Mouse (Mus musculus): ENCODE measurements around the gene Satb1. TPM values are rescaled to one million over a fixed set of nuclear protein-coding genes. Genes with fewer than 3 reads are reported as not detected.

The Satb1 gene
- polyA plus RNA-seq, 1 experiment from 2014 or later: 20.3 TPM

GRCm38 (mm10) chr17:51813784-51814120 lies 19.3 kb downstream of the Satb1 start:
- H3K27ac ChIP-seq: 0 out of 2 replicates have a peak overlapping the region, but pooled peaks have one; percentile 77
- ATAC-seq (ENCODE audit: insufficient number of reproducible peaks, insufficient read depth, low FRiP score, low TSS enrichment): no peak
- no peaks in the 10 kb centered on the region for H3K36me3 ChIP-seq
- 0 out of 2 replicates have a peak, but pooled peaks cover 6% of the 10 kb centered on the region for H3K4me1 ChIP-seq
- 0 out of 2 replicates have a peak, but pooled peaks cover 2% of the 10 kb centered on the region for H3K27me3 ChIP-seq
- H3K9me3 ChIP-seq: no peaks in the 10 kb centered on the region
- peak overlapping the region; percentile 79 for H3K4me3 ChIP-seq
- peak overlapping the region; percentile 78 for H3K9ac ChIP-seq
- peak overlapping the region; percentile 78 for H3K4me2 ChIP-seq (replicated peaks)
- 2% methylated on average over 6 of the region's 6 CpGs for WGBS

- 1% methylated on average over 93 of the region's 115 CpGs for WGBS
- peak; percentile 75 for ATAC-seq (ENCODE audit: insufficient number of reproducible peaks, insufficient read depth, low FRiP score, low TSS enrichment)
- peak overlapping the region; percentile 78 for H3K4me2 ChIP-seq (replicated peaks)
- peak overlapping the region; percentile 79 for H3K4me3 ChIP-seq
- peak overlapping the region; percentile 78 for H3K9ac ChIP-seq
- H3K27ac ChIP-seq: peak overlapping the region; percentile 77
- H3K9me3 ChIP-seq: no peaks in the 10 kb centered on the region
- no peaks in the 10 kb centered on the region for H3K36me3 ChIP-seq
- 0 out of 2 replicates have a peak, but pooled peaks cover 2% of the 10 kb centered on the region for H3K27me3 ChIP-seq
- H3K4me1 ChIP-seq: 0 out of 2 replicates have a peak, but pooled peaks cover 6% of the 10 kb centered on the region
Measured at GRCm38 (mm10) chr17:51812942-51813783, 19.9 kb downstream of the Satb1 start.

- Histone ChIP-seq H3K9me3 (no peaks in the 10 kb centered on the region), H3K27me3 (0 out of 2 replicates have a peak, but pooled peaks cover 2% of the 10 kb centered on the region), H3K4me1 (0 out of 2 replicates have a peak, but pooled peaks cover 6% of the 10 kb centered on the region), H3K9ac (peak overlapping the region; percentile 78), H3K4me2 (replicated peaks) (peak overlapping the region; percentile 78), H3K27ac (peak overlapping the region; percentile 77), H3K4me3 (peak overlapping the region; percentile 79), H3K36me3 (no peaks in the 10 kb centered on the region)
- ATAC-seq (ENCODE audit: insufficient number of reproducible peaks, insufficient read depth, low FRiP score, low TSS enrichment): peak; percentile 61
- WGBS: under 1% methylated on average over 43 of the region's 48 CpGs
Measured at GRCm38 (mm10) chr17:51812261-51812941, 20.7 kb downstream of the Satb1 start.

- Histone ChIP-seq H3K4me2 (replicated peaks) (peak overlapping the region; percentile 78), H3K27ac (peak overlapping the region; percentile 77; the same call in 1 of the 2 replicates), H3K9me3 (no peaks in the 10 kb centered on the region), H3K4me1 (0 out of 2 replicates have a peak, but pooled peaks cover 6% of the 10 kb centered on the region), H3K9ac (peak overlapping the region; percentile 78), H3K36me3 (no peaks in the 10 kb centered on the region), H3K27me3 (0 out of 2 replicates have a peak, but pooled peaks cover 2% of the 10 kb centered on the region), H3K4me3 (peak overlapping the region; percentile 79)
- ATAC-seq (ENCODE audit: insufficient number of reproducible peaks, insufficient read depth, low FRiP score, low TSS enrichment): no peak
- 0% methylated on average over 11 of the region's 11 CpGs for WGBS
Measured at GRCm38 (mm10) chr17:51811911-51812260, 21.2 kb downstream of the Satb1 start.

GRCm38 (mm10) chr17:51811086-51811868 lies 21.8 kb downstream of the Satb1 start:
- Histone ChIP-seq H3K4me3 (peak overlapping the region; percentile 79), H3K36me3 (no peaks in the 10 kb centered on the region), H3K4me1 (0 out of 2 replicates have a peak, but pooled peaks cover 6% of the 10 kb centered on the region), H3K27me3 (0 out of 2 replicates have a peak, but pooled peaks cover 2% of the 10 kb centered on the region), H3K9me3 (no peaks in the 10 kb centered on the region), H3K4me2 (replicated peaks) (peak overlapping the region; percentile 78), H3K27ac (no peak overlapping the region), H3K9ac (no peak overlapping the region)
- no peak for ATAC-seq (ENCODE audit: insufficient number of reproducible peaks, insufficient read depth, low FRiP score, low TSS enrichment)
- 5% methylated on average over 8 of the region's 8 CpGs for whole genome bisulfite sequencing

- H3K4me1 ChIP-seq: 0 out of 2 replicates have a peak, but pooled peaks cover 6% of the 10 kb centered on the region
- no peak overlapping the region for H3K9ac ChIP-seq
- H3K36me3 ChIP-seq: 0 out of 2 replicates have a peak, but pooled peaks cover 3% of the 10 kb centered on the region
- no peak overlapping the region for H3K4me3 ChIP-seq
- no peak for ATAC-seq (ENCODE audit: insufficient number of reproducible peaks, insufficient read depth, low FRiP score, low TSS enrichment)
- H3K4me2 ChIP-seq (replicated peaks): no peak overlapping the region
- 59% methylated on average over 5 of the region's 5 CpGs for WGBS
- H3K27ac ChIP-seq: no peak overlapping the region
- no peaks in the 10 kb centered on the region for H3K9me3 ChIP-seq
- no peaks in the 10 kb centered on the region for H3K27me3 ChIP-seq
Measured at GRCm38 (mm10) chr17:51807429-51807828, 25.7 kb downstream of the Satb1 start.

GRCm38 (mm10) chr17:51806124-51806960 lies 26.7 kb downstream of the Satb1 start:
- no peak for ATAC-seq (ENCODE audit: insufficient number of reproducible peaks, insufficient read depth, low FRiP score, low TSS enrichment)
- 80% methylated on average over 12 of the region's 12 CpGs for WGBS

GRCm38 (mm10) chr17:51800208-51800607 lies 32.9 kb downstream of the Satb1 start:
- no peaks in the 10 kb centered on the region for H3K9me3 ChIP-seq
- 0 out of 2 replicates have a peak, but pooled peaks cover 3% of the 10 kb centered on the region for H3K36me3 ChIP-seq
- no peaks in the 10 kb centered on the region for H3K4me1 ChIP-seq
- H3K27ac ChIP-seq: no peak overlapping the region
- H3K9ac ChIP-seq: no peak overlapping the region
- H3K4me3 ChIP-seq: no peak overlapping the region
- no peaks in the 10 kb centered on the region for H3K27me3 ChIP-seq
- H3K4me2 ChIP-seq (replicated peaks): no peak overlapping the region
- 83% methylated on average over 6 of the region's 6 CpGs for WGBS
- ATAC-seq (ENCODE audit: insufficient number of reproducible peaks, insufficient read depth, low FRiP score, low TSS enrichment): no peak

More at GRCm38 (mm10) chr17:51806124-51806960, 26.7 kb downstream of the Satb1 start:
- H3K9me3 ChIP-seq: no peaks in the 10 kb centered on the region
- no peaks in the 10 kb centered on the region for H3K27me3 ChIP-seq
- 0 out of 2 replicates have a peak, but pooled peaks cover 3% of the 10 kb centered on the region for H3K36me3 ChIP-seq
- 0 out of 2 replicates have a peak, but pooled peaks cover 4% of the 10 kb centered on the region for H3K4me1 ChIP-seq
- no peak overlapping the region for H3K4me3 ChIP-seq
- no peak overlapping the region for H3K27ac ChIP-seq
- no peak overlapping the region for H3K9ac ChIP-seq
- H3K4me2 ChIP-seq (replicated peaks): no peak overlapping the region

GRCm38 (mm10) chr17:51796459-51796858 lies 36.6 kb downstream of the Satb1 start:
- Histone ChIP-seq H3K4me1 (0 out of 2 replicates have a peak, but pooled peaks cover 2% of the 10 kb centered on the region), H3K4me2 (replicated peaks) (no peak overlapping the region), H3K9ac (no peak overlapping the region), H3K9me3 (no peaks in the 10 kb centered on the region), H3K36me3 (no peaks in the 10 kb centered on the region), H3K4me3 (no peak overlapping the region), H3K27ac (no peak overlapping the region), H3K27me3 (no peaks in the 10 kb centered on the region)
- WGBS: 93% methylated on average over 5 of the region's 5 CpGs
- no peak for ATAC-seq (ENCODE audit: insufficient number of reproducible peaks, insufficient read depth, low FRiP score, low TSS enrichment)

GRCm38 (mm10) chr17:51791226-51791625 lies 41.9 kb downstream of the Satb1 start:
- H3K4me1 ChIP-seq: peaks cover 8% of the 10 kb centered on the region; the same call in 1 of the 2 replicates

More at GRCm38 (mm10) chr17:51791226-51791625, 41.9 kb downstream of the Satb1 start:
- Histone ChIP-seq H3K4me2 (replicated peaks) (no peak overlapping the region), H3K36me3 (no peaks in the 10 kb centered on the region), H3K27ac (no peak overlapping the region), H3K9me3 (no peaks in the 10 kb centered on the region), H3K4me3 (no peak overlapping the region), H3K9ac (no peak overlapping the region), H3K27me3 (no peaks in the 10 kb centered on the region)
- no peak for ATAC-seq (ENCODE audit: insufficient number of reproducible peaks, insufficient read depth, low FRiP score, low TSS enrichment)
- 67% methylated on average over 5 of the region's 5 CpGs for WGBS

Measured in embryonic facial prominence, embryonic 12.5 days (tissue).